Mouse (Mus musculus): ENCODE results near the gene Bak1. TPM values are rescaled to one million over a fixed set of nuclear protein-coding genes. Genes with fewer than 3 reads are reported as not detected.

Bak1 gene
- polyA plus RNA-seq, 1 experiment from 2014 or later = 4.6 TPM

GRCm38 (mm10) chr17:27066065-27066464 is 37.3 kb upstream of the Bak1 start:
- 80% methylated on average over 7 of the region's 7 CpGs for WGBS

GRCm38 (mm10) chr17:27064195-27064594 is 35.4 kb upstream of the Bak1 start:
- Histone ChIP-seq H3K4me1 (peaks cover 34% of the 10 kb centered on the region), H3K9ac (peak overlapping the region; percentile 32; the same call in 1 of the 2 replicates), H3K27ac (0 out of 2 replicates have a peak overlapping the region, but pooled peaks have one; percentile 0), H3K4me2 (no peak overlapping the region), H3K9me3 (no peaks in the 10 kb centered on the region), H3K4me3 (no peak overlapping the region), H3K36me3 (no peaks in the 10 kb centered on the region), H3K27me3 (peaks cover under 1% of the 10 kb centered on the region; the same call in 1 of the 2 replicates)
- ATAC-seq (ENCODE audit: insufficient number of reproducible peaks, insufficient read depth, low FRiP score, low TSS enrichment, low read depth) = no peak
- WGBS = 61% methylated on average over 2 of the region's 2 CpGs

More at GRCm38 (mm10) chr17:27066065-27066464, 37.3 kb upstream of the Bak1 start:
- Histone ChIP-seq H3K9me3 (no peaks in the 10 kb centered on the region), H3K4me3 (no peak overlapping the region), H3K27ac (no peak overlapping the region), H3K27me3 (no peaks in the 10 kb centered on the region), H3K4me1 (peaks cover 31% of the 10 kb centered on the region), H3K9ac (no peak overlapping the region), H3K4me2 (no peak overlapping the region), H3K36me3 (no peaks in the 10 kb centered on the region)
- ATAC-seq (ENCODE audit: insufficient number of reproducible peaks, insufficient read depth, low FRiP score, low TSS enrichment, low read depth) = no peak

- H3K27me3 ChIP-seq = peaks cover 4% of the 10 kb centered on the region
- no peaks in the 10 kb centered on the region for H3K36me3 ChIP-seq
- WGBS = 31% methylated on average over 6 of the region's 6 CpGs
- ATAC-seq (ENCODE audit: insufficient number of reproducible peaks, insufficient read depth, low FRiP score, low TSS enrichment, low read depth) = peak; percentile 50; the same call in 1 of the 2 replicates
- no peak overlapping the region for H3K4me2 ChIP-seq
- no peaks in the 10 kb centered on the region for H3K9me3 ChIP-seq
- H3K27ac ChIP-seq = peak overlapping the region; percentile 0; the same call in 1 of the 2 replicates
- H3K9ac ChIP-seq = peak overlapping the region; percentile 32; the same call in 1 of the 2 replicates
- peaks cover 38% of the 10 kb centered on the region for H3K4me1 ChIP-seq
- no peak overlapping the region for H3K4me3 ChIP-seq
Measured at GRCm38 (mm10) chr17:27063717-27064116, 34.9 kb upstream of the Bak1 start.

GRCm38 (mm10) chr17:27062684-27063083 is 33.9 kb upstream of the Bak1 start:
- H3K27ac ChIP-seq = no peak overlapping the region
- no peak overlapping the region for H3K4me2 ChIP-seq
- no peak overlapping the region for H3K4me3 ChIP-seq
- H3K4me1 ChIP-seq = peaks cover 48% of the 10 kb centered on the region
- peaks cover 13% of the 10 kb centered on the region for H3K27me3 ChIP-seq
- H3K9me3 ChIP-seq = no peaks in the 10 kb centered on the region
- no peak overlapping the region for H3K9ac ChIP-seq
- WGBS = 94% methylated on average over 7 of the region's 7 CpGs
- ATAC-seq (ENCODE audit: insufficient number of reproducible peaks, insufficient read depth, low FRiP score, low TSS enrichment, low read depth) = no peak
- H3K36me3 ChIP-seq = no peaks in the 10 kb centered on the region

- H3K9me3 ChIP-seq = no peaks in the 10 kb centered on the region
- no peak overlapping the region for H3K9ac ChIP-seq
- H3K4me2 ChIP-seq = no peak overlapping the region
- WGBS = 94% methylated on average over 3 of the region's 3 CpGs
- peaks cover 13% of the 10 kb centered on the region for H3K27me3 ChIP-seq
- no peak overlapping the region for H3K4me3 ChIP-seq
- no peak overlapping the region for H3K27ac ChIP-seq
- H3K36me3 ChIP-seq = no peaks in the 10 kb centered on the region
- ATAC-seq (ENCODE audit: insufficient number of reproducible peaks, insufficient read depth, low FRiP score, low TSS enrichment, low read depth) = no peak
- peaks cover 55% of the 10 kb centered on the region for H3K4me1 ChIP-seq
Measured at GRCm38 (mm10) chr17:27061727-27062126, 32.9 kb upstream of the Bak1 start.

- no peak overlapping the region for H3K9ac ChIP-seq
- H3K4me3 ChIP-seq = no peak overlapping the region
- ATAC-seq (ENCODE audit: insufficient number of reproducible peaks, insufficient read depth, low FRiP score, low TSS enrichment, low read depth) = no peak
- H3K36me3 ChIP-seq = no peaks in the 10 kb centered on the region
- H3K4me2 ChIP-seq = 0 out of 2 replicates have a peak overlapping the region, but pooled peaks have one; percentile 11
- WGBS = 68% methylated on average over 8 of the region's 8 CpGs
- no peak overlapping the region for H3K27ac ChIP-seq
- H3K27me3 ChIP-seq = peaks cover 13% of the 10 kb centered on the region
- H3K9me3 ChIP-seq = no peaks in the 10 kb centered on the region
- peaks cover 57% of the 10 kb centered on the region for H3K4me1 ChIP-seq
Measured at GRCm38 (mm10) chr17:27060698-27061097, 31.9 kb upstream of the Bak1 start.

GRCm38 (mm10) chr17:27057517-27058055 is 28.8 kb upstream of the Bak1 start:
- peaks cover 13% of the 10 kb centered on the region for H3K27me3 ChIP-seq
- H3K4me3 ChIP-seq = peak overlapping the region; percentile 64
- ATAC-seq (ENCODE audit: insufficient number of reproducible peaks, insufficient read depth, low FRiP score, low TSS enrichment, low read depth) = no peak
- H3K36me3 ChIP-seq = no peaks in the 10 kb centered on the region
- under 1% methylated on average over 24 of the region's 24 CpGs for WGBS
- peaks cover 42% of the 10 kb centered on the region for H3K4me1 ChIP-seq
- peak overlapping the region; percentile 89 for H3K4me2 ChIP-seq
- peak overlapping the region; percentile 90 for H3K27ac ChIP-seq
- no peaks in the 10 kb centered on the region for H3K9me3 ChIP-seq
- H3K9ac ChIP-seq = peak overlapping the region; percentile 77

- peak; percentile 66 for ATAC-seq (ENCODE audit: insufficient number of reproducible peaks, insufficient read depth, low FRiP score, low TSS enrichment, low read depth)
Measured at GRCm38 (mm10) chr17:27056812-27057516, 28.2 kb upstream of the Bak1 start, which contains the start of gene Itpr3. TSS of gene Itpr3 (plus strand) at chr17:27057304.

GRCm38 (mm10) chr17:27056170-27056569 is 27.4 kb upstream of the Bak1 start:
- Histone ChIP-seq H3K9me3 (no peaks in the 10 kb centered on the region), H3K4me2 (peak overlapping the region; percentile 89), H3K9ac (peak overlapping the region; percentile 77), H3K27ac (peak overlapping the region; percentile 90), H3K4me1 (peaks cover 50% of the 10 kb centered on the region), H3K4me3 (peak overlapping the region; percentile 64), H3K27me3 (peaks cover 13% of the 10 kb centered on the region), H3K36me3 (no peaks in the 10 kb centered on the region)
- under 1% methylated on average over 13 of the region's 13 CpGs for WGBS
- no peak; the same call in 1 of the 2 replicates for ATAC-seq (ENCODE audit: insufficient number of reproducible peaks, insufficient read depth, low FRiP score, low TSS enrichment, low read depth)

More at GRCm38 (mm10) chr17:27056812-27057516, 28.2 kb upstream of the Bak1 start, which contains the start of gene Itpr3:
- H3K4me1 ChIP-seq = peaks cover 44% of the 10 kb centered on the region
- peak within 1 kb of the TSS; percentile 64 for H3K4me3 ChIP-seq
- peak within 1 kb of the TSS; percentile 89 for H3K4me2 ChIP-seq
- peak within 1 kb of the TSS; percentile 77 for H3K9ac ChIP-seq
- peak within 1 kb of the TSS; percentile 90 for H3K27ac ChIP-seq
- peaks cover 13% of the 10 kb centered on the region for H3K27me3 ChIP-seq
- H3K9me3 ChIP-seq = no peaks in the 10 kb centered on the region
- under 1% methylated on average over 66 of the region's 66 CpGs for WGBS
- no peaks in the 10 kb centered on the region for H3K36me3 ChIP-seq

- 41% methylated on average over 9 of the region's 11 CpGs for WGBS
- 0 out of 2 replicates have a peak overlapping the region, but pooled peaks have one; percentile 16 for H3K27ac ChIP-seq
- H3K4me3 ChIP-seq = no peak overlapping the region
- no peaks in the 10 kb centered on the region for H3K36me3 ChIP-seq
- no peaks in the 10 kb centered on the region for H3K27me3 ChIP-seq
- no peaks in the 10 kb centered on the region for H3K9me3 ChIP-seq
- ATAC-seq (ENCODE audit: insufficient number of reproducible peaks, insufficient read depth, low FRiP score, low TSS enrichment, low read depth) = no peak
- H3K4me1 ChIP-seq = peaks cover 33% of the 10 kb centered on the region
- H3K4me2 ChIP-seq = peak overlapping the region; percentile 26; the same call in 1 of the 2 replicates
- no peak overlapping the region for H3K9ac ChIP-seq
Measured at GRCm38 (mm10) chr17:27051514-27051913, 22.7 kb upstream of the Bak1 start.

GRCm38 (mm10) chr17:27050853-27051252 is 22.0 kb upstream of the Bak1 start:
- H3K9ac ChIP-seq = no peak overlapping the region
- no peak for ATAC-seq (ENCODE audit: insufficient number of reproducible peaks, insufficient read depth, low FRiP score, low TSS enrichment, low read depth)
- H3K4me2 ChIP-seq = no peak overlapping the region
- no peaks in the 10 kb centered on the region for H3K36me3 ChIP-seq
- H3K4me1 ChIP-seq = peaks cover 29% of the 10 kb centered on the region
- no peak overlapping the region for H3K4me3 ChIP-seq
- no peaks in the 10 kb centered on the region for H3K27me3 ChIP-seq
- 63% methylated on average over 5 of the region's 5 CpGs for WGBS
- no peaks in the 10 kb centered on the region for H3K9me3 ChIP-seq
- 0 out of 2 replicates have a peak overlapping the region, but pooled peaks have one; percentile 16 for H3K27ac ChIP-seq

All from embryonic facial prominence, embryonic 13.5 days (tissue).